Comparison of ENCODE assay signal across 8 mouse cellular contexts in genomic region chr13:69533405-69534333, GRCm38 (mm10). TPM values are rescaled to one million over a fixed set of nuclear protein-coding genes. Genes with fewer than 3 reads are reported as not detected.
DNase-seq lines count a peak whose midpoint lies in the region; ATAC-seq lines count a peak whose summit lies in the region.

Gene Nsun2 (plus strand): TSS chr13:69533746.

- intact Hi-C loops in left cerebral cortex, postnatal 14 days (cut with DNase I) = no loop called here

- WGBS in hindbrain, embryonic 16.5 days = under 1% methylated on average over 83 of the region's 155 CpGs

- no peaks in the 10 kb centered on the region for H3K36me3 ChIP-seq in hindbrain, embryonic 16.5 days (ENCODE audit: control insufficient read depth, insufficient read depth, low read length)
- peaks cover 24% of the 10 kb centered on the region for H3K36me3 ChIP-seq in megakaryocyte, embryonic 14.5 days (replicated peaks; ENCODE audit: low read length)

- peak within 1 kb of the TSS; percentile 82 for H3K4me3 ChIP-seq in hindbrain, embryonic 16.5 days (ENCODE audit: low read length)
- H3K4me3 ChIP-seq in megakaryocyte, embryonic 14.5 days (replicated peaks) = peak within 1 kb of the TSS; percentile 96

- peak; percentile 4 for ATAC-seq in hindbrain, embryonic 16.5 days

- peak within 1 kb of the TSS; percentile 99 for H3K4me2 ChIP-seq in hindbrain, embryonic 16.5 days (ENCODE audit: low read length)

- peak within 1 kb of the TSS; percentile 93 for H3K9ac ChIP-seq in hindbrain, embryonic 16.5 days (ENCODE audit: low read depth, low read length)

- no peaks in the 10 kb centered on the region for H3K9me3 ChIP-seq in hindbrain, embryonic 16.5 days (ENCODE audit: control insufficient read depth, low read length)
- no peaks in the 10 kb centered on the region for H3K9me3 ChIP-seq in megakaryocyte, embryonic 14.5 days

- peak; percentile 58 to 69 for DNase-seq in adrenal gland, adult 18-20 months (ENCODE audit: low spot score in 2 of 2)
- DNase-seq in cerebellum, postnatal 36 days = peak; percentile 73 to 80
- peak; percentile 71 for DNase-seq in gastrocnemius, postnatal 10 days
- peak in 1 of 2 experiments; percentile 59 for DNase-seq in left cerebral cortex, postnatal 14 days (ENCODE audit: low spot score in 2 of 2)
- DNase-seq in right cerebral cortex, postnatal 4 days = peak; percentile 60
- no peak for DNase-seq in ovary, postnatal 10 days (ENCODE audit: low spot score)

- H3K27ac ChIP-seq in hindbrain, embryonic 16.5 days (ENCODE audit: low read depth, low read length) = peak within 1 kb of the TSS; percentile 98

- peaks cover 40% of the 10 kb centered on the region for H3K4me1 ChIP-seq in hindbrain, embryonic 16.5 days (ENCODE audit: control insufficient read depth, insufficient read depth, low read depth, low read length)
- H3K4me1 ChIP-seq in megakaryocyte, embryonic 14.5 days = peaks cover 66% of the 10 kb centered on the region

- H3K27me3 ChIP-seq in hindbrain, embryonic 16.5 days (replicated peaks; ENCODE audit: control insufficient read depth, insufficient read depth, low read length) = no peaks in the 10 kb centered on the region
- no peaks in the 10 kb centered on the region for H3K27me3 ChIP-seq in megakaryocyte, embryonic 14.5 days (replicated peaks)

RNA-seq across cellular contexts. Expression of gene Nsun2, which starts in this region (rescaled TPM):
- total RNA-seq in adrenal gland, adult 18-20 months (2021) = 10 to 100 TPM; 77.3 to 85.7 TPM
- 10 to 100 TPM; 42.8 to 50.4 TPM for total RNA-seq in gastrocnemius, postnatal 10 days (2021)
- 73.8 and 77.7 TPM in 2 replicates for polyA plus RNA-seq in hindbrain, embryonic 16.5 days (2015; fragmentation: Nextera tagmentation; extraction: Ambion mirVana)
- 10 to 100 TPM; 64.2 to 68.9 TPM for total RNA-seq in left cerebral cortex, postnatal 14 days (2021)
- 3.8 and 18.8 TPM in 2 replicates for polyA plus RNA-seq in megakaryocyte, embryonic 14.5 days (2012; ENCODE audit: insufficient read depth, low replicate concordance)
